Mouse (Mus musculus) spleen, adult 2 months (tissue): ENCODE measurements around the gene Dip2a.

ENCODE experiments used
- CTCF ChIP-seq: fragments of 200-500 bp; IDR thresholded peaks from 2 replicates; pipeline ENCODE4 v1.5.1; 2011; ENCODE audit warnings: mild to moderate bottlenecking, inconsistent platforms; ENCODE audit not compliant: insufficient read depth, insufficient read length, insufficient replicate concordance; ENCODE audit errors: extremely low read depth
- POLR2A ChIP-seq: fragments of 200-500 bp; IDR thresholded peaks from 2 replicates; pipeline ENCODE4 v1.6.1; 2011; ENCODE audit warnings: low read depth, low read length, inconsistent platforms

DNA sequence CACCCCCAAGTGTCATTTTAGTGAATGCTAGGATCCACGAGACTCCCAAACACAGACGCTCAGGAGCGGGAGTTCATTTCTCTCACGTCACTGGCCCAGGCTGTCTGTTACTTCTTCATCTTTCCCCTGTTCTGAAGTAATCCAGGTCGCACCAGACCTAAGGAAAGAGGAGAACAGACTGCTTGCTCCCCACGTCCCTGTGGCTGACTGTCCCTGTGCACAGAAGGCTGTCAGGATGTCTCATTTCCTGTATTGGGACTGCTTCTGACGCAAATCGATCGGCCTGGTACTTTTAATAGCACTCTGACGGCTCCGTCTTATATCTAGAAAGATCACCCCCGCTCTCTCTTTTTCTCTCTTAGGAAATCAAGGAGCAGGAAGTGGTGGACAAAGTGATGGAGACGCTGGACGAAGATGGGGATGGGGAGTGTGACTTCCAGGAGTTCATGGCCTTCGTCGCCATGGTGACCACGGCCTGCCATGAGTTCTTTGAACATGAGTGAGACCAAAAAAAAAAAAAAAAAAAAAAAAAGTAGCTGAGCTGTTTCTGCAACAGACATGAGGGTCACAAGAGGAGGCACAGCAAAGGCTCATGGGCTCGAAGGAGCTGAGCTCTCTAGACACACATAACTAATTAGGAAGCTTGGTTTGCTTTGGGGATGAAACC, 85.4 kb downstream of the Dip2a start:
- TF ChIP-seq CTCF (no peak), POLR2A (no peak)
